11 mouse cellular contexts compared by ENCODE assay signal in genomic region chr3:95700233-95700681, GRCm38 (mm10). TPM values are rescaled to one million over a fixed set of nuclear protein-coding genes. Genes with fewer than 3 reads are reported as not detected.
DNase-seq lines count a peak whose midpoint lies in the region; ATAC-seq lines count a peak whose summit lies in the region.
"Had no signal": no experiment of that assay in that cellular context is flagged by ENCODE, and none has a peak within 500 bp of the region (broad histone marks: within the 10 kb centered on the region; RNA-seq: fewer than 3 reads in every experiment).

No protein-coding gene starts in this region.

- H3K27ac ChIP-seq in hindbrain, embryonic 10.5 days = peak overlapping the region; percentile 64
- H3K27ac ChIP-seq in hindbrain, embryonic 12.5 days = no peak overlapping the region
- H3K27ac ChIP-seq in neural tube, embryonic 13.5 days (replicated peaks) = no peak overlapping the region
- H3K27ac ChIP-seq in neural tube, embryonic 15.5 days (replicated peaks) = no peak overlapping the region
- H3K27ac ChIP-seq: forebrain, embryonic 13.5 days had no signal

- peaks cover 51% of the 10 kb centered on the region for H3K4me1 ChIP-seq in hindbrain, embryonic 10.5 days (replicated peaks)
- peaks cover 31% of the 10 kb centered on the region for H3K4me1 ChIP-seq in hindbrain, embryonic 12.5 days
- peaks cover 42% of the 10 kb centered on the region for H3K4me1 ChIP-seq in neural tube, embryonic 13.5 days (replicated peaks)
- H3K4me1 ChIP-seq in neural tube, embryonic 15.5 days = peaks cover 31% of the 10 kb centered on the region; the same call in 1 of the 2 replicates

- H3K4me3 ChIP-seq in hindbrain, embryonic 10.5 days = no peak overlapping the region
- H3K4me3 ChIP-seq in hindbrain, embryonic 12.5 days = no peak overlapping the region
- no peak overlapping the region for H3K4me3 ChIP-seq in neural tube, embryonic 13.5 days
- no peak overlapping the region for H3K4me3 ChIP-seq in neural tube, embryonic 15.5 days (replicated peaks)
- H3K4me3 ChIP-seq: forebrain, embryonic 13.5 days; limb, embryonic 13.5 days had no signal

- no peaks in the 10 kb centered on the region for H3K36me3 ChIP-seq in hindbrain, embryonic 10.5 days
- H3K36me3 ChIP-seq in hindbrain, embryonic 12.5 days = no peaks in the 10 kb centered on the region
- H3K36me3 ChIP-seq in neural tube, embryonic 13.5 days = no peaks in the 10 kb centered on the region
- H3K36me3 ChIP-seq in neural tube, embryonic 15.5 days = no peaks in the 10 kb centered on the region
- H3K36me3 ChIP-seq: G1E; limb, embryonic 13.5 days had no signal

- no peak for DNase-seq in hindbrain, embryonic 10.5 days (ENCODE audit: low spot score)
- DNase-seq in gastrocnemius, postnatal 25 days = peak; percentile 63
- DNase-seq in c-Kit-positive CD71-positive TER-119-positive erythroid progenitor cells, embryonic 14.5 days (ENCODE audit: low spot score) = no peak
- no peak for DNase-seq in thymus, postnatal 36 days
- DNase-seq in urinary bladder, postnatal 10 days (ENCODE audit: low spot score) = no peak

- H3K4me2 ChIP-seq in hindbrain, embryonic 12.5 days (replicated peaks) = no peak overlapping the region
- H3K4me2 ChIP-seq in neural tube, embryonic 13.5 days = no peak overlapping the region
- H3K4me2 ChIP-seq in neural tube, embryonic 15.5 days = no peak overlapping the region
- H3K4me2 ChIP-seq: forebrain, embryonic 13.5 days; limb, embryonic 13.5 days had no signal

- H3K9ac ChIP-seq in hindbrain, embryonic 12.5 days = no peak overlapping the region
- H3K9ac ChIP-seq in neural tube, embryonic 13.5 days = 0 out of 2 replicates have a peak overlapping the region, but pooled peaks have one; percentile 17
- no peak overlapping the region for H3K9ac ChIP-seq in neural tube, embryonic 15.5 days (replicated peaks)
- H3K9ac ChIP-seq: forebrain, embryonic 13.5 days; limb, embryonic 13.5 days had no signal

- H3K27me3 ChIP-seq in hindbrain, embryonic 10.5 days (ENCODE audit: insufficient read depth, poor library complexity, severe bottlenecking) = 0 out of 2 replicates have a peak, but pooled peaks cover 4% of the 10 kb centered on the region
- no peaks in the 10 kb centered on the region for H3K27me3 ChIP-seq in hindbrain, embryonic 12.5 days
- H3K27me3 ChIP-seq in neural tube, embryonic 13.5 days = no peaks in the 10 kb centered on the region
- H3K27me3 ChIP-seq in neural tube, embryonic 15.5 days (replicated peaks) = no peaks in the 10 kb centered on the region
- H3K27me3 ChIP-seq: forebrain, embryonic 13.5 days; limb, embryonic 13.5 days had no signal

- no peak for ATAC-seq in hindbrain, embryonic 12.5 days (ENCODE audit: low FRiP score)
- no peak for ATAC-seq in neural tube, embryonic 13.5 days (ENCODE audit: low read depth)
- ATAC-seq in neural tube, embryonic 15.5 days (ENCODE audit: low FRiP score) = no peak; the same call in 1 of the 2 replicates
- ATAC-seq: forebrain, embryonic 13.5 days had no signal

- no peaks in the 10 kb centered on the region for H3K9me3 ChIP-seq in hindbrain, embryonic 10.5 days
- no peaks in the 10 kb centered on the region for H3K9me3 ChIP-seq in hindbrain, embryonic 12.5 days (replicated peaks)
- no peaks in the 10 kb centered on the region for H3K9me3 ChIP-seq in neural tube, embryonic 13.5 days
- no peaks in the 10 kb centered on the region for H3K9me3 ChIP-seq in neural tube, embryonic 15.5 days (replicated peaks)
- H3K9me3 ChIP-seq: forebrain, embryonic 13.5 days; G1E; limb, embryonic 13.5 days had no signal

- whole genome bisulfite sequencing in hindbrain, embryonic 10.5 days = 48% methylated on average over 6 of the region's 6 CpGs
- WGBS in hindbrain, embryonic 12.5 days = 54% methylated on average over 6 of the region's 6 CpGs
- 54% methylated on average over 6 of the region's 6 CpGs for WGBS in neural tube, embryonic 13.5 days
- 63% methylated on average over 6 of the region's 6 CpGs for WGBS in neural tube, embryonic 15.5 days

RNA-seq across cellular contexts. Expression of gene Adamtsl4, which starts 12.5 kb away (rescaled TPM):
- polyA plus RNA-seq in hindbrain, embryonic 10.5 days (2016; fragmentation: Nextera tagmentation; extraction: Ambion mirVana) = 0.73 and 0.86 TPM in 2 replicates
- 0.65 and 1.2 TPM in 2 replicates for polyA plus RNA-seq in hindbrain, embryonic 12.5 days (2016; fragmentation: Nextera tagmentation; extraction: Ambion mirVana)
- polyA plus RNA-seq in neural tube, embryonic 13.5 days (2015; fragmentation: Nextera tagmentation; extraction: Ambion mirVana) = 0.71 and 1.4 TPM in 2 replicates
- 1.3 and 1.6 TPM in 2 replicates for polyA plus RNA-seq in neural tube, embryonic 15.5 days (2015; fragmentation: Nextera tagmentation; extraction: Ambion mirVana)
- 10 to 100 TPM; 21.3 to 37.2 TPM for total RNA-seq in gastrocnemius, postnatal 25 days (2021)
- polyA plus RNA-seq: G1E had no signal

RNA-seq across cellular contexts. Expression of gene Ecm1, which starts 39.1 kb away (rescaled TPM):
- polyA plus RNA-seq in hindbrain, embryonic 10.5 days (2016; fragmentation: Nextera tagmentation; extraction: Ambion mirVana) = 14.2 and 20.3 TPM in 2 replicates
- polyA plus RNA-seq in hindbrain, embryonic 12.5 days (2016; fragmentation: Nextera tagmentation; extraction: Ambion mirVana) = 12.6 and 13.2 TPM in 2 replicates
- 13.1 and 16.6 TPM in 2 replicates for polyA plus RNA-seq in neural tube, embryonic 13.5 days (2015; fragmentation: Nextera tagmentation; extraction: Ambion mirVana)
- 11.6 and 11.8 TPM in 2 replicates for polyA plus RNA-seq in neural tube, embryonic 15.5 days (2015; fragmentation: Nextera tagmentation; extraction: Ambion mirVana)
- total RNA-seq in gastrocnemius, postnatal 25 days (2021) = 10 to 100 TPM; 14.0 to 26.6 TPM

RNA-seq across cellular contexts. Expression of gene Mcl1, which starts 41.7 kb away (rescaled TPM):
- 47.2 and 53.4 TPM in 2 replicates for polyA plus RNA-seq in hindbrain, embryonic 10.5 days (2016; fragmentation: Nextera tagmentation; extraction: Ambion mirVana)
- 86.4 TPM in 2 replicates for polyA plus RNA-seq in hindbrain, embryonic 12.5 days (2016; fragmentation: Nextera tagmentation; extraction: Ambion mirVana)
- 57.1 and 58.8 TPM in 2 replicates for polyA plus RNA-seq in neural tube, embryonic 13.5 days (2015; fragmentation: Nextera tagmentation; extraction: Ambion mirVana)
- polyA plus RNA-seq in neural tube, embryonic 15.5 days (2015; fragmentation: Nextera tagmentation; extraction: Ambion mirVana) = 41.4 and 42.0 TPM in 2 replicates
- 100 to 1,000 TPM; 111 to 133 TPM for total RNA-seq in gastrocnemius, postnatal 25 days (2021)

RNA-seq across cellular contexts. Expression of gene Tars2, which starts 59.7 kb away (rescaled TPM):
- 58.8 and 69.9 TPM in 2 replicates for polyA plus RNA-seq in hindbrain, embryonic 10.5 days (2016; fragmentation: Nextera tagmentation; extraction: Ambion mirVana)
- 39.5 and 45.9 TPM in 2 replicates for polyA plus RNA-seq in hindbrain, embryonic 12.5 days (2016; fragmentation: Nextera tagmentation; extraction: Ambion mirVana)
- polyA plus RNA-seq in neural tube, embryonic 13.5 days (2015; fragmentation: Nextera tagmentation; extraction: Ambion mirVana) = 36.9 and 39.2 TPM in 2 replicates
- 49.4 and 52.7 TPM in 2 replicates for polyA plus RNA-seq in neural tube, embryonic 15.5 days (2015; fragmentation: Nextera tagmentation; extraction: Ambion mirVana)
- 10 to 100 TPM; 25.9 to 26.9 TPM for total RNA-seq in gastrocnemius, postnatal 25 days (2021)
